Mouse (Mus musculus): ENCODE measurements at regions not wholly inside any gene's neighbourhood (a gene's known extent, or its start where the extent isn't known, plus 50 kb on each side); places are given as distances from the start of the nearest gene placed in this dataset.

DNA sequence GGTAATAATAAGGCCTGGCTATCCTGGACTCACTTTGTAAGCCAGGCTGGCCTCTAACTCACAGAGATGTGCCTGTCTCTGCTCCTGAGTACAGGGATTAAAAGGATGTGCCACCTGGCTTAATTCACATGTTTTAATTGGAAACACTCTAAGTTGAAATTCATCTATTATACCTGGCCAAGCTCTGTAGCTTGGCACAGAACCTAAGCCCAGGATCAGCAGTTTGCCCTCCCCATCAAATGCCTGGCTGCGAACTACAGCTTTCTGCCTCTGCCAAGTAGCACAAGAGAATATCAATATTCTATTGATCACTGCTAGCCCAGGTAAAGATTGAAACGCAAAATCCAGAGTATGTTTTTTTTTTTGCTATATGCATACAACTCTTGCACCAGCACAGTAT lies 200.3 kb upstream of the Ccdc122 start:
- no peak for ATAC-seq
- Histone ChIP-seq H3K4me2 (no peak overlapping the region), H3K4me1 (no peaks in the 10 kb centered on the region), H3K27ac (no peak overlapping the region), H3K36me3 (no peaks in the 10 kb centered on the region), H3K9ac (no peak overlapping the region), H3K4me3 (no peak overlapping the region), H3K9me3 (replicated peaks) (no peaks in the 10 kb centered on the region), H3K27me3 (replicated peaks) (no peaks in the 10 kb centered on the region)
- 60% methylated on average over 2 of the region's 2 CpGs for WGBS (ENCODE audit: insufficient replicate concordance)

DNA sequence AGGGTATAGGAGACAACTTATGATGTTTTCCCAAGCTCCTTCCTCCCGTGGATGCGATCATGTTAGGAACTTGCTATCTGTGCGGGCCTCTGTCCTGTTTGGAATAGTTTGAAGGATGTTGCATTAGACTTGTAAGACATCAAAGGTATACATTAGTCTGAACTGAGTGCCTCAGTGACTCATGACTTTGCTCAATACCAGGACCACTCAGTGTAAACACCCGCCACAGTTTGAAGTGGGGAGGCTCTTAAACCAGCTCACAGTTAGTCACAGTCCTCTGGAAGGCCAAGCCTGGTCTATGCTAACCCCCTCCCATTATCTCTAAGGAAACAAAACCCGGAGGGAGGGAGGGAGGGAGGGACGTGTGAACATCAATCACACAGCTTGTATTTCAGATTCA lies 202.5 kb upstream of the Ccdc122 start:
- WGBS (ENCODE audit: insufficient replicate concordance): 45% methylated on average over 6 of the region's 6 CpGs

DNA sequence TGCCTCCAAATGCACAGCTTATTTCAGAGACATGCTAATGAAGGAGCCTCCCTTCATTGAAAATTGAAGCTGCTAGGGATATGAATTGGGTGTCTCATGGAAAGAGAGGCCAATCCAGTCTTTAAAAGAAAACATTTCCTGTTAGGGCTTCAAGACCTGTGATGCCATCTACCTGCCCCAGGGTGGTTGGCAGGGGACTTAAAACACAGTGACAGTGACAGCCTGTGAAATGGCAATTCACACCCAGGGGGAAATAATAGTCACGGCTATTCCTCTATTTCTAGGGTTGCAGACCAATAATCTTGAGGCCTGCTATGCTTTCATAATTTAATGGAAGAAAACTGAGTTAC lies 207.4 kb upstream of the Ccdc122 start:
- H3K27ac ChIP-seq: peak overlapping the region; percentile 32; the same call in 1 of the 2 replicates
- no peak for ATAC-seq
- H3K9me3 ChIP-seq (replicated peaks): no peaks in the 10 kb centered on the region
- no peaks in the 10 kb centered on the region for H3K27me3 ChIP-seq (replicated peaks)
- H3K36me3 ChIP-seq: no peaks in the 10 kb centered on the region
- no peak overlapping the region for H3K9ac ChIP-seq
- H3K4me3 ChIP-seq: no peak overlapping the region
- no peak overlapping the region for H3K4me2 ChIP-seq
- no peaks in the 10 kb centered on the region for H3K4me1 ChIP-seq
- WGBS (ENCODE audit: insufficient replicate concordance): 47% methylated on average over 1 of the region's 1 CpGs

More for the DNA sequence above, 202.5 kb upstream of the Ccdc122 start:
- no peaks in the 10 kb centered on the region for H3K9me3 ChIP-seq (replicated peaks)
- no peak overlapping the region for H3K4me2 ChIP-seq
- no peaks in the 10 kb centered on the region for H3K4me1 ChIP-seq
- no peaks in the 10 kb centered on the region for H3K27me3 ChIP-seq (replicated peaks)
- H3K4me3 ChIP-seq: no peak overlapping the region
- no peak for ATAC-seq
- no peak overlapping the region for H3K9ac ChIP-seq
- H3K27ac ChIP-seq: no peak overlapping the region
- no peaks in the 10 kb centered on the region for H3K36me3 ChIP-seq

DNA sequence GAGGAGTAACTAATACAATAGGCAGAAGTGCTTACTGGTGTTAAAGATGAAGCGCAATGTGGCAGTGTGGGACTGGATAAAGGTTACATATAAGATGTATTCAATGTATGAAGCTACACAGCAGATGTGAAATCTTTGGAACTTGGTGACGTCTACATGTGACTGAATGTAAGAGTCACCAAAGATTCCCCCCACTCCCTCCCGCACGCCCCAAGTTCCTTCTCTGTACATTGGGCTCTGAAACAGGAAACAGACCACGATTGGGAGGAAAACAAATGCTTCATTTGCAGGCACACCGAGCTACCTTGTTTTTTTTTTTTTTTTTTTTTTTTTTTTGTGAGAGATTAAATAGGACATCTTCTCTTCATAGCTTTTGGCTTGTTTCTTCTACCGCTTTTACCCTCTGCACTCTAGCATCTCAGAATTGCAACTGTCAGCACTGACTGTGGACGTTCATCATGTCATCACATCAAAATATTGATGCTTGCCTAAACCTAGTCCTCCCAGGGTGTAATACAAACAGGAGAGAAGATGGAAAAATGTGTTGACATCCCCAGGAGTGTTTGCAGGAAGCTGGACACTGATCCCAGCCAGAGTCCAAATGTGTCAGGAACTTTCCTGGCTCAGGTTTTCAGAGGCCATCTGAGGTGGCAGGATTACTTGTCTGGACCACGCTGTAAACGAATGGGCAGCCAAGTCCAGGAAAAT lies 208.0 kb upstream of the Ccdc122 start:
- Histone ChIP-seq H3K4me3 (no peak overlapping the region), H3K9ac (no peak overlapping the region), H3K36me3 (no peaks in the 10 kb centered on the region), H3K9me3 (replicated peaks) (no peaks in the 10 kb centered on the region), H3K27me3 (replicated peaks) (no peaks in the 10 kb centered on the region), H3K27ac (peak overlapping the region; percentile 32; the same call in 1 of the 2 replicates), H3K4me1 (no peaks in the 10 kb centered on the region), H3K4me2 (no peak overlapping the region)
- 49% methylated on average over 10 of the region's 10 CpGs for WGBS (ENCODE audit: insufficient replicate concordance)
- no peak for ATAC-seq

DNA sequence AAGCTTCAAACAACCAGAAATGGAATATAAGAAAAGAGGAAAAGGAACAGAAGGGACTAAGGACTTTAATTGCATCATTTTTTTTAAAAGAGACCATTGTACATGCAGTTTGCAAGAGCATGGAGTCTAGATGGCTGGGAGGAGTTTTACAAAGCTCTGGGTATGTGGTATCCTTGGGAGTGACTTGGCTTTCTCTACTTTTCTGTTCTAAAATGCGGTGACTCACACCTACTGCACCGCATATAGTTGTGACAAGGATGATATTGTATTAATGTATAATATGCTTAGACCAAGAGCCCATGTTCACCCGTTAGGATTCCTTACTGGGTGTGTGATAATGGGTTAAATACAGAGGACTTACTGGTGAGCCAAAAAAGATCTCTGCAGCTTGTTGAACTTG lies 212.5 kb upstream of the Ccdc122 start:
- H3K4me2 ChIP-seq: no peak overlapping the region
- H3K4me1 ChIP-seq: peaks cover 6% of the 10 kb centered on the region; the same call in 1 of the 2 replicates
- ATAC-seq: no peak
- H3K27ac ChIP-seq: no peak overlapping the region
- H3K4me3 ChIP-seq: no peak overlapping the region
- H3K9ac ChIP-seq: no peak overlapping the region
- H3K36me3 ChIP-seq: no peaks in the 10 kb centered on the region
- no peaks in the 10 kb centered on the region for H3K27me3 ChIP-seq (replicated peaks)
- 72% methylated on average over 3 of the region's 3 CpGs for WGBS (ENCODE audit: insufficient replicate concordance)
- H3K9me3 ChIP-seq (replicated peaks): no peaks in the 10 kb centered on the region

DNA sequence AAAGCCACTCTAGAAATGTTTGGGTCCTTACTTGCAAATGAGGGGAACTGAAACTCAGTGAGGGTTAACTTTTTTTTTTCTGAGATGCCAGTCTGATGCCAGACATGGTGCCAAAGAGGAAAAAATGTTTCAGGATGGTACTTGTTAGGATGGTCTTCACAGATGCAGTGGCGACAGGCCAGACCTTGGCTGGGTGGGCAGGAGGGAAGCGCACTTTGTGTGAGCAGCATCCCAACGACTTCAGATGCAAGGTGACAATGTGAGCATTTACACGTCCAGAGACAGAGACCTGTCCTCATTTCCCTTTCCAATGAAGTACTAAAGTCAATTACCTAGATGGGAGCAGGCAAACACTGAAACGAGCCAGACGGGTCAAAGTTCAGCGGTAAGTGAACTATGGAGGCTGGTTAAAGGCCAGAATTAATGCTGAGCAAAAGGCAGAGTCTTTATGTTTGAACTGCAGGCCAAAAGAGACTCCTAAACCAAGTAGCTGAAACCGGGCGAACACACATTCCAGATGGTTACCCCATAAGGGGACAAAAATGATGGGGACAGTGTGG lies 213.7 kb upstream of the Ccdc122 start:
- Histone ChIP-seq H3K4me2 (no peak overlapping the region), H3K27me3 (replicated peaks) (no peaks in the 10 kb centered on the region), H3K4me1 (peaks cover 13% of the 10 kb centered on the region; the same call in 1 of the 2 replicates), H3K4me3 (no peak overlapping the region), H3K36me3 (no peaks in the 10 kb centered on the region), H3K9me3 (replicated peaks) (no peaks in the 10 kb centered on the region), H3K9ac (no peak overlapping the region), H3K27ac (no peak overlapping the region)
- no peak for ATAC-seq
- WGBS (ENCODE audit: insufficient replicate concordance): 79% methylated on average over 9 of the region's 9 CpGs

DNA sequence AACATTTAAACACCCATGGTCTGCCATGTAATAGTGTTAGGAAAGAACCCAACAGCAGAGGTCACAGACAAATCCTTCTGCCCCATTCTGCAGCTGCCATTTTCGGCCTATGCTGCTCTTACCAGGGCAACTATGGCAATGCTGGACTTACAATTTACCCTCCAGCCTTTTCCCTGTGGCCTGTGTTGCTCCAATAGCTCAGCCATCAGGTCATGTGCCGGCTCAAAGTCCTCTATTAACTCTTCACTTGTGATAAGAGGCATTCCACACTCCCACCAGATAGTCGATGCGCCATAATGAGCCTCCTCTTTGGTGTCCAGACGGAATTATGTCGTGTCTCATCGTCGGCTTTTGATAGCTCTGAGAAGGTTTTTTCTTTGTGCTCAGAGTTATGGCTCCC lies 214.7 kb upstream of the Ccdc122 start:
- Histone ChIP-seq H3K27me3 (replicated peaks) (no peaks in the 10 kb centered on the region), H3K4me1 (peaks cover 21% of the 10 kb centered on the region), H3K36me3 (no peaks in the 10 kb centered on the region), H3K27ac (no peak overlapping the region), H3K4me2 (no peak overlapping the region), H3K9ac (no peak overlapping the region), H3K9me3 (replicated peaks) (no peaks in the 10 kb centered on the region), H3K4me3 (no peak overlapping the region)
- 72% methylated on average over 8 of the region's 8 CpGs for WGBS (ENCODE audit: insufficient replicate concordance)
- no peak for ATAC-seq

DNA sequence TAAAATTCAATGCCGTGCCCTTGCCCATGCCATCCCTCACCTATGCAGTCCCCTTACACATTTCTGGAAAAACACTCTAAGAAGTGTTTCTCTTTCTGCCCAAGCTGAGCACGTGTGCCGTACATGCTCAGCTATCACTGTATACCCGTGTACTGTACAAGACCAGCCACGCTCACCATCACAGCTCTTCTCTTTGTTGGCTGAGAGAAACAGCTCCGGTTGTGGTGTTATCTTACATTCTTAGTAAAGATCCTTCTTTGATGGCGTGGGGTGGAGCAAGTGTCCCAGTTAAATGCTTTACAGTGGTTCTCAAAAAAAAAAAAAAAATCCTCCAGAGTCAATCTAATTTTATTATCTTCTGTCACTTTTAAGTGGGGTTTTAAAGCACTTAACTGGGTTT lies 215.1 kb upstream of the Ccdc122 start:
- H3K9me3 ChIP-seq (replicated peaks): no peaks in the 10 kb centered on the region
- H3K4me2 ChIP-seq: no peak overlapping the region
- no peak overlapping the region for H3K27ac ChIP-seq
- H3K4me1 ChIP-seq: peaks cover 21% of the 10 kb centered on the region
- no peak for ATAC-seq
- H3K27me3 ChIP-seq (replicated peaks): no peaks in the 10 kb centered on the region
- no peaks in the 10 kb centered on the region for H3K36me3 ChIP-seq
- H3K9ac ChIP-seq: no peak overlapping the region
- WGBS (ENCODE audit: insufficient replicate concordance): 70% methylated on average over 7 of the region's 7 CpGs
- no peak overlapping the region for H3K4me3 ChIP-seq

DNA sequence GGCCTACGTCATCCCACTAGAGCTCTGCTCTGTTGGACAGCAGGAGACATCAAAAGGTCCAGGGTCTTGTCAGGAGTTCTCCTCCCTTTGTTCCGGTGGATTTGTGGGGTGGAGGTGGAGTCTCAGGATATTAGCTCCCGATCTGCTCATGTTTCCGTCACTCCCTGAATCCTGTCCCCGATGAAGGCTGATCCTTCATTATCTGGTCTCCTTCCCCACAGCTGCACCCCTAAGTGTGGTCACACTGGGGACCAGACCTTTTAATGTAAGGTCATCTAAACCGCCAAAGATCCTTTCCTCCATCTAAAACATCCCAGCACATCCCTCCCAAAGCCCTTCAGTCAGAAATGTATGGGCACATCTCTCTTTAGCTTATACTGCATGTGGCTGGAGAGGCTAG lies 215.6 kb upstream of the Ccdc122 start:
- Histone ChIP-seq H3K27ac (no peak overlapping the region), H3K27me3 (replicated peaks) (no peaks in the 10 kb centered on the region), H3K9ac (no peak overlapping the region), H3K4me1 (peaks cover 21% of the 10 kb centered on the region), H3K36me3 (no peaks in the 10 kb centered on the region), H3K4me3 (no peak overlapping the region), H3K9me3 (replicated peaks) (no peaks in the 10 kb centered on the region), H3K4me2 (no peak overlapping the region)
- ATAC-seq: no peak
- WGBS (ENCODE audit: insufficient replicate concordance): 83% methylated on average over 6 of the region's 6 CpGs

DNA sequence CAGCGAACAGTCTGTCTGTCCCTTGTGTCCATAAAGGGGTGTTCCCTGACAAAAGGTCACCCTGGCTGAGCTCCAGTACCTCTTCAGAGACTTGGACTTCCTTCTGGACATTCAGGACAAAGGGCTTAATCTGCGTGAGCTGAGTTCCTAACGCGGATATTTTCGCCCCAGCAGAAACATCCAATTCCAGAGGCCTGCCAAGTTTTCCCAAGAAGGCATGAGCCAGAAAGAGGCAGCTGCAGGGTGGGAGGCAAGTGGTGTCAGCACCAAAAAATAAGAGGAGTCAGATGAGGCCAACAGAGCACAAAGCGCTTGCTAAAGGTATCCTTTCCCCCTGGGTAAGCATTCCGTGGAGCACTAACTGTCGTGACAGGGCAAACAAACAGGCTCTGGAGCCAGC lies 216.9 kb upstream of the Ccdc122 start:
- WGBS (ENCODE audit: insufficient replicate concordance): 67% methylated on average over 8 of the region's 8 CpGs
- ATAC-seq: no peak
- Histone ChIP-seq H3K9ac (no peak overlapping the region), H3K4me3 (no peak overlapping the region), H3K27ac (no peak overlapping the region), H3K4me1 (peaks cover 21% of the 10 kb centered on the region), H3K36me3 (no peaks in the 10 kb centered on the region), H3K4me2 (no peak overlapping the region), H3K9me3 (replicated peaks) (no peaks in the 10 kb centered on the region), H3K27me3 (replicated peaks) (no peaks in the 10 kb centered on the region)

DNA sequence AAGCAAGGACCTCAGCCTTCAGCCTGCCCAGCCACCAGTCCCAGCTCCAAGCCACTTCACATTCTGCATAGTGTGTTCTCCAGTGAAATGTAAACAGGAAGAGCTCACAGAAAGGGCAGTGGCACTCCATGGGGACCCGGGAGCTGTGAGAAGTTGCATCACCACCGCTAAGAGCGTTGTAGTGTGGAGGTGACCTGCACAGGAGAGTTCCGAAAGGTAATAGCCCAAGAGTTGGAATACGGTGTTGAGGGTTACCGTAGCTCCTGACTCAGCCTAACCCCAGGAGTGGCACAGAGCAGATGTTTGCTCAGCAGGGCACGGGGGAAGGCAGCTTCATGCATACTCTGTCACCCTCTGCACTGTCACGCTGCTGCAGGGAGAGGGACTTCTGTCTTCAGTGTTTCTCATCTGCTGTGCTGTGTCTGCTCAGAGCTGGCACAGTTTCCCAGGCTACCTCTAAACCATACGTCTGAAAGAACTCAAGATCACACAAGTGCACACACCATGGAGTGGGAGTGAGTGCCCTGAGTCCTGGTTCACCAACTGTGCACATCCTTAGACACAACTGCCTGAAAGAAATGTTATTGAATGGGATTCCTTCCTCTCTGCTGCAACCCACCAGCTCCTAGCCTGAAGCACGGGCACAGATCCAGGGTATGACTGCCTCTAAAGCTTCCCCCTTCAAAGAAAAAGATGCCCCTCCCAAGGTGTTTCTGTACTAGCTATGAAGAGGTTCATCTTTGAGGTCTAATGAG lies 218.1 kb upstream of the Ccdc122 start:
- 36% methylated on average over 10 of the region's 10 CpGs for WGBS (ENCODE audit: insufficient replicate concordance)
- peak overlapping the region; percentile 27; the same call in 1 of the 2 replicates for H3K27ac ChIP-seq
- no peaks in the 10 kb centered on the region for H3K36me3 ChIP-seq
- H3K4me2 ChIP-seq: peak overlapping the region; percentile 10; the same call in 1 of the 2 replicates
- ATAC-seq: peak; percentile 60
- H3K9me3 ChIP-seq (replicated peaks): no peaks in the 10 kb centered on the region
- no peak overlapping the region for H3K9ac ChIP-seq
- H3K4me3 ChIP-seq: no peak overlapping the region
- peaks cover 21% of the 10 kb centered on the region for H3K4me1 ChIP-seq
- no peaks in the 10 kb centered on the region for H3K27me3 ChIP-seq (replicated peaks)

DNA sequence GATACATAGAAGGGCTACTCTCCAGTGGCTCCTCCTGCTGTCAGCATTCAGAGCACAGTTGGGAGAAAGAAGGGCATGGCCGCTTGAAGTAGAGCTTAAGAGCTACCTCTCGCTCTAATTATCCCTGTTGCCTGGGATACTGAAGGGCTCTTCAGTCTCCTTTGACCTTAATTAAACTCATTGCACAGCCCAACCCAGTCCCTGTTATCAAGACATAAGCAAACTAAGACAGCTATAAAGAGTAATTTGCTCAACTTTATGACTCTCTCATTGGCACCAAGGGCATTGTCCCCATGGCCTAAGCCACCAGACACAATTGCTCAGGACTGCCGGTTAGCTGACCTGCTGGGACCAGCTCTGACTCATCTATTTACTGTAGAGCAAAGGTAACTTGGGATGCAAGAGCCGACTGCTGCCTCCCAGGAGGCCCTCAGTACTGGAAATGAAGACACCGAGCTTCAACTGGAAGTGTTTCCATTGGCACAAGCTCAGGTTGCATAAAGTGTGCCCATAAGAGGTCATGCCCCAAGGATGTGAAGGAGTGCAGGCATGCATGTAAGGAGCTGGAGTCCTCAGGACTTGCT lies 219.3 kb upstream of the Ccdc122 start:
- Histone ChIP-seq H3K27ac (no peak overlapping the region), H3K36me3 (no peaks in the 10 kb centered on the region), H3K4me2 (no peak overlapping the region), H3K9me3 (replicated peaks) (no peaks in the 10 kb centered on the region), H3K4me3 (no peak overlapping the region), H3K9ac (no peak overlapping the region), H3K27me3 (replicated peaks) (no peaks in the 10 kb centered on the region), H3K4me1 (peaks cover 21% of the 10 kb centered on the region)
- 62% methylated on average over 5 of the region's 5 CpGs for WGBS (ENCODE audit: insufficient replicate concordance)
- 0 out of 2 replicates have a peak, but pooled peaks have one; percentile 36 for ATAC-seq

Measured in liver, embryonic 12.5 days (tissue).